Mouse (Mus musculus) midbrain, postnatal 0 days (tissue): ENCODE results near the gene Syngr1. TPM values are rescaled to one million over a fixed set of nuclear protein-coding genes. Genes with fewer than 3 reads are reported as not detected.
A peak's percentile ranks its signal among the peaks of the same experiment; 100 is the strongest.

Experiments
- ATAC-seq: fragments of 200-750 bp; cut with Nextera tagmentation; 2 replicates; pipeline ENCODE4 v1.8.0; 2017; ENCODE audit warnings: moderate number of reproducible peaks, mild to moderate bottlenecking, moderate TSS enrichment, moderate library complexity; ENCODE audit not compliant: low FRiP score
- DNase-seq: peaks from one replicate; pipeline ENCODE4 v3.0.0-alpha.2; 2015; ENCODE audit warnings: low spot score
- H3K27ac ChIP-seq: fragments of 300-500 bp; sonication (generic); 2 replicates; pipeline ENCODE4 v1.5.1; 2014; ENCODE audit warnings: low read depth, mild to moderate bottlenecking, low read length, mixed read lengths
- H3K27me3 ChIP-seq: fragments of 300-500 bp; sonication (generic); 2 replicates; pipeline ENCODE4 v1.6.1; 2014; ENCODE audit warnings: low read length, control low read depth, mixed read lengths; ENCODE audit not compliant: insufficient read depth
- H3K36me3 ChIP-seq: fragments of 300-500 bp; sonication (generic); 2 replicates; pipeline ENCODE4 v1.6.1; 2014; ENCODE audit warnings: low read length, control low read depth, mixed read lengths; ENCODE audit not compliant: insufficient read depth
- H3K4me1 ChIP-seq: fragments of 300-500 bp; sonication (generic); 2 replicates; pipeline ENCODE4 v1.6.1; 2014; ENCODE audit warnings: mild to moderate bottlenecking, control low read depth, antibody characterized with exemption, low read length, mixed read lengths; ENCODE audit not compliant: insufficient read depth
- H3K4me2 ChIP-seq: fragments of 300-500 bp; sonication (generic); 2 replicates; pipeline ENCODE4 v1.6.1; 2014; ENCODE audit warnings: low read depth, mild to moderate bottlenecking, low read length, mixed read lengths; ENCODE audit not compliant: poor library complexity, severe bottlenecking
- H3K4me3 ChIP-seq: fragments of 300-500 bp; sonication (generic); 2 replicates; pipeline ENCODE4 v1.5.1; 2014; ENCODE audit warnings: low read depth, mild to moderate bottlenecking, low read length, moderate library complexity
- H3K9ac ChIP-seq: fragments of 300-500 bp; sonication (generic); replicated peaks from 2 replicates; pipeline ENCODE4 v1.6.1; 2014; ENCODE audit warnings: mild to moderate bottlenecking, low read length, moderate library complexity, mixed read lengths; ENCODE audit not compliant: poor library complexity, severe bottlenecking
- H3K9me3 ChIP-seq: fragments of 300-500 bp; sonication (generic); 2 replicates; pipeline ENCODE4 v1.6.1; 2016; ENCODE audit warnings: low read length, control low read depth
- CTCF ChIP-seq: IDR thresholded peaks from 2 replicates; pipeline ENCODE4 v1.5.1; 2016; ENCODE audit warnings: antibody characterized with exemption, mild to moderate bottlenecking
- WGBS: fragments of 180-500 bp; shearing (Covaris S2); extraction: QIAGEN DNeasy Blood & Tissue Kit; methylation state at CpG from one replicate; pipeline ENCODE4 v1.1.7; 2014; 5-methylcytosine and 5-hydroxymethylcytosine counted together
- microRNA-seq: library from miRNA; unstranded; fragments of <30 nt; microRNA quantifications from one replicate; pipeline ENCODE4, GENCODE M21; 2016; ENCODE audit warnings: borderline number of aligned reads
- polyA plus RNA-seq: library from polyadenylated mRNA; unstranded; fragments of >200 nt; fragmentation: Nextera tagmentation; extraction: Ambion mirVana; gene quantifications from 2 replicates; pipeline ENCODE4 v1.2.1, GENCODE M21; 2015
- total RNA-seq: library from RNA; depleted of rRNA; stranded (reverse); fragments of >200 nt; gene quantifications from 2 replicates; pipeline ENCODE4 v1.2.3, GENCODE M21; 2014; rRNA removed

Gene Syngr1
- total and polyA plus RNA-seq, 2 experiments from 2014 or later: 81.5 to 220 TPM

GRCm38 (mm10) chr15:80163716-80164115 is 72.6 kb downstream of the Syngr1 start:
- Histone ChIP-seq H3K4me1 (no peaks in the 10 kb centered on the region), H3K4me3 (no peak overlapping the region), H3K27me3 (no peaks in the 10 kb centered on the region), H3K9me3 (no peaks in the 10 kb centered on the region), H3K4me2 (no peak overlapping the region), H3K36me3 (peaks cover 36% of the 10 kb centered on the region), H3K9ac (no peak overlapping the region), H3K27ac (no peak overlapping the region)
- no peak for TF ChIP-seq CTCF
- DNase-seq: no peak
- no peak for ATAC-seq
- 88% methylated on average over 4 of the region's 4 CpGs for WGBS

GRCm38 (mm10) chr15:80165396-80165795 is 74.3 kb downstream of the Syngr1 start:
- no peak overlapping the region for H3K4me2 ChIP-seq

More at GRCm38 (mm10) chr15:80165396-80165795, 74.3 kb downstream of the Syngr1 start:
- Histone ChIP-seq H3K9ac (no peak overlapping the region), H3K27me3 (no peaks in the 10 kb centered on the region), H3K9me3 (no peaks in the 10 kb centered on the region), H3K27ac (no peak overlapping the region), H3K4me1 (no peaks in the 10 kb centered on the region), H3K36me3 (peaks cover 19% of the 10 kb centered on the region), H3K4me3 (no peak overlapping the region)
- ATAC-seq: no peak
- WGBS: 56% methylated on average over 5 of the region's 5 CpGs
- no peak for DNase-seq
- no peak for TF ChIP-seq CTCF

Small RNAs within 50 kb of the gene (microRNA-seq; reads per million reads assigned to microRNA genes)
- gene Snord43: 27.5 reads per million, percentile 31 among the genes with 10 or more reads in this experiment

Other genes starting within 250 kb of the Syngr1 start
- gene Apobec3, start 199.7 kb upstream of the Syngr1 start, total RNA-seq: 3.4 and 5.4 TPM in 2 replicates
- gene Apobec3, start 199.7 kb upstream of the Syngr1 start, polyA plus RNA-seq: 3.3 and 3.4 TPM in 2 replicates
- gene Cbx7, start 120.2 kb upstream of the Syngr1 start, total RNA-seq: 7.7 and 14.9 TPM in 2 replicates
- 3.4 and 3.5 TPM in 2 replicates for gene Cbx7, start 120.2 kb upstream of the Syngr1 start, polyA plus RNA-seq
- gene Pdgfb, start 76.4 kb upstream of the Syngr1 start, total RNA-seq: 20.5 and 24.4 TPM in 2 replicates
- gene Pdgfb, start 76.4 kb upstream of the Syngr1 start, polyA plus RNA-seq: 8.7 and 9.2 TPM in 2 replicates
- 511 and 632 TPM in 2 replicates for gene Rpl3, start 534 bp downstream of the Syngr1 start, total RNA-seq
- gene Rpl3, start 534 bp downstream of the Syngr1 start, polyA plus RNA-seq: 500 and 515 TPM in 2 replicates
- 43.5 and 58.5 TPM in 2 replicates for gene Tab1, start 41.8 kb downstream of the Syngr1 start, total RNA-seq
- gene Tab1, start 41.8 kb downstream of the Syngr1 start, polyA plus RNA-seq: 23.6 and 27.9 TPM in 2 replicates
- gene Mgat3, start 82.4 kb downstream of the Syngr1 start, total RNA-seq: 101 and 103 TPM in 2 replicates
- gene Mgat3, start 82.4 kb downstream of the Syngr1 start, polyA plus RNA-seq: 13.3 and 14.4 TPM in 2 replicates
- gene Mief1, start 142.7 kb downstream of the Syngr1 start, total RNA-seq: 46.3 and 47.2 TPM in 2 replicates
- gene Mief1, start 142.7 kb downstream of the Syngr1 start, polyA plus RNA-seq: 19.4 and 21.9 TPM in 2 replicates
- gene AC140267.1, start 144.5 kb downstream of the Syngr1 start, total RNA-seq: not detected in 2 replicates
- 5.1 and 5.6 TPM in 2 replicates for gene AC140267.1, start 144.5 kb downstream of the Syngr1 start, polyA plus RNA-seq
- gene Atf4, start 163.8 kb downstream of the Syngr1 start, total RNA-seq: 151 and 168 TPM in 2 replicates
- gene Atf4, start 163.8 kb downstream of the Syngr1 start, polyA plus RNA-seq: 107 and 110 TPM in 2 replicates
- gene Rps19bp1, start 173.0 kb downstream of the Syngr1 start, total RNA-seq: 34.5 and 43.8 TPM in 2 replicates
- gene Rps19bp1, start 173.0 kb downstream of the Syngr1 start, polyA plus RNA-seq: 86.9 and 87.1 TPM in 2 replicates
- 14.6 and 23.2 TPM in 2 replicates for gene Cacna1i, start 195.9 kb downstream of the Syngr1 start, total RNA-seq
- gene Cacna1i, start 195.9 kb downstream of the Syngr1 start, polyA plus RNA-seq: 0.65 and 1.1 TPM in 2 replicates